Mouse (Mus musculus) mesoderm, embryonic 11.5 days (tissue): ENCODE measurements around the gene Lrrfip1.

Experiments used
- DNase-seq: peaks from one replicate; pipeline ENCODE4 v3.0.0-alpha.2; 2012; ENCODE audit warnings: low read depth, low spot score

Lrrfip1 gene

DNA sequence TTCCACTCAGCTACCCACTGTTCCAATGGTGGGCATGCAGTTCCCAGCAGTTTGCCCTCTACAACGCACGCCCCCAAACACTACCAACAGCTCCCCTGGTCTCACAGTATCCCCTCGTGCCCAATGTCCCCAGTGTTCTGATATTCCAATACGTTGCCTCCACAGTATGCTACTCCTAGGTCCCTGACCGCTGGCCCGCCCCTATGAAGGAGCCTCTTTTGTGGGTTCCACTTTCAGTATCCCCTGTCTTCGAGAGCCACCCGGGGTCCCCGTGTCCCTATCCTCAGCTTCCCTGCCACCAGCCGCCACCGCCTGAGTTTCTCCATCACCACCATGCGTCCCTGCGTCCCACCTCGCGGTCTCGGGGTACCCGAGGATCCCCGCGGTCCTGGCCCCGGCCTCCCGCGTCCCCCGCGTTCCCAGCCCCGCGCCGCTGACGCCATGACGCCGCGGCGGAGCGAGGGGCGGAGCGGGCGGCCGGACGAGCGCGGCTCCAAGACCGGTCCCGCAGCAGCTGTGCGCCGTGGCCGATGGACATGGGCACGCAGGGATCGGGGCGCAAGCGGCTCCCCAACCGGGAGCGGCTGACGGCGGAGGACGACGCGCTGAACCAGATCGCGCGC, at the start of gene Lrrfip1:
TSS of gene Lrrfip1 (plus strand) at position 470 of the 623 bp plus-strand sequence.
- peak; percentile 54 for DNase-seq

DNA sequence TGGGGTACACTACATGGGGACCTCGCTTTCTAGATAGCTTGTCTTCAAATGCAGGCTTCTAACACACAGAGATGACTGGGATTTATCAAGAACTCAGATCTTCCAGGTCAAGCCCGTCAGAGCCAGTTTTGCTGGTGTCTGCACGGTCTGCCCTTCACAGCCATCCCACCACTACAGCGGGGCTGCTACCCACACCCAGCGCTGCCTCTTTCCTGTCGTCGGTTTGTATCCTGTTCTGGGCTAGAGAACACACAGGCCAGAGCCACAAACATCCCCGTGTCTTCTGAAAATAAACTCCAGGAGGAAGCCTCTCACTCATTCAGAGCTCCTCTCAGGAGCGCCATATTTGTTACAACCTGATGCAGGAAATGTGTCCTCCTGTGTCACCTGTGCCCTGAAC, 49.2 kb upstream of the Lrrfip1 start:
- no peak for DNase-seq

DNA sequence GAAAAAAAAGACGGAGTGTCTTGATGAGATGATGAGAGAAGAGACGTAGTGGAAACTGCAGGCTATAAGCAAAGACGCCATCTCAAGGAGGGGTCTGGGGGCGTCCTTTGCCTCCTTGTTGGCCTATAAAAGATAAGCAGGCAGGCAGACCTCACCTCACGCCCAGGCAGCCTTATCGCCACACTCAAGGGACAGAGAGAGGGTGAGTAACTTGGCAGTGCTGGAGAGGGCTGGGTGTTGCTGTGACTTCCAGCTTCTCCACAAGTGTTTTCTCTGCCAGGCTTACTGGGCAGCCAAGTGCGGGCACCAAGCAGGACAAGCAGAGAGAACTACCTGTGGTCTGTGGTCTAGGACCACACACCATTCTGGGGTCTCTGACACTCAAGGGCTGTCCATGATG, 46.9 kb upstream of the Lrrfip1 start:
- no peak for DNase-seq

DNA sequence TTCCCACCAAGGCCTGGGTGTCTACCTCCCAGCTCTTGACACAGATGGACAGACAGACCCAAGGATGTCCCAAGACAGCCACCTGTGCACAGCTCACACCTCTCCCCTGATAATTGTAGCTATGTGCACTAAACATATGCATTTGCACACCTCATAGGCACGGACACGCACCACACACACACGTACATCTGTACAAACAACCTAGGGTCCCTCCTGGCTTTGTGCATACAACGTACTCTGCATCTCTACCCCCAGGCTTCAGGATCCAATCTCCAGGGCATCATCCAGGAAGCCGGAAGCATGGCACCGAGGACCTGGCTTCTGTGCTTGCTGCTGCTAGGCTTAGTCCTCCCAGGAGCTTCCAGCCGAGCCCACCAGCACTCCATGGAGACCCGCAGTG, 45.7 kb upstream of the Lrrfip1 start, which contains the start of gene Prlh:
TSS of gene Prlh (plus strand) at position 301 of the 400 bp plus-strand sequence.
- no peak for DNase-seq

DNA sequence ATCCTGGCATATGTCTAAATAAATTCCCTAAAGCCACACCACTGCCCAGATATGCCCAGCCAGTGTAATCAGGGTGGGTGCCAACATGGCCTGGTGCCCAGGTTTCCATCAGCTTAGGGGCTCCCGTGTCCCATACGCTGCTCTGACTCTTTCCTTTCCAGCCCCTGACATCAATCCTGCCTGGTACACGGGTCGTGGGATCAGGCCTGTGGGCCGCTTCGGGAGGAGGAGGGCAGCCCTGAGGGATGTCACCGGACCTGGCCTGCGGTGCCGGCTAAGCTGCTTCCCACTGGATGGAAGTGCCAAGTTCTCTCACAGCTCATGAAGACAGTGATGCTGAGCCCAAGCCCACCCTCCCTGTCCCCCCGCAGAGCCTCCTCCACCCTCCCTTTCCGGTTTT, 44.8 kb upstream of the Lrrfip1 start:
- no peak for DNase-seq

GRCm38 (mm10) chr1:90956245-90957096, 42.1 kb upstream of the Lrrfip1 start:
- DNase-seq, result peak; percentile 90

DNA sequence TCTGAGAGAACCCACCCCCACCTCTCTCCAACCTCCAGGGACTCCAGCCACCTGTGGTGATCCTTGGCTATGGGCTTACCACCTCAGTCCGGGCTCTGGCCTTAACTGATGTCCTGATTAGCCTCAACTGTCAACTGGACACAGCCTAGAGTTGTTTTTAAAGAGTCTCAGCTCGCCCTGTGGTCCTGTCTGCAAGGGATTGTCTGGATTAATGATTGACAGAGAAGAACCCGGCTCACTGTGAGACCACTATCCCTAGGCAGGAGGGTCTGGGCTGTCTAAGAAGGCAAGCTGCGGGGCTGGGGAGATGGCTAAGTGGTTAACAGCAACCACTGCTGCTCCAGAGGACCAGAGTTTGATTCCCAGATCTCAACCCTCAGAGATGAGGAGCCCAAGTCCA, 36.0 kb upstream of the Lrrfip1 start:
- DNase-seq, result no peak

DNA sequence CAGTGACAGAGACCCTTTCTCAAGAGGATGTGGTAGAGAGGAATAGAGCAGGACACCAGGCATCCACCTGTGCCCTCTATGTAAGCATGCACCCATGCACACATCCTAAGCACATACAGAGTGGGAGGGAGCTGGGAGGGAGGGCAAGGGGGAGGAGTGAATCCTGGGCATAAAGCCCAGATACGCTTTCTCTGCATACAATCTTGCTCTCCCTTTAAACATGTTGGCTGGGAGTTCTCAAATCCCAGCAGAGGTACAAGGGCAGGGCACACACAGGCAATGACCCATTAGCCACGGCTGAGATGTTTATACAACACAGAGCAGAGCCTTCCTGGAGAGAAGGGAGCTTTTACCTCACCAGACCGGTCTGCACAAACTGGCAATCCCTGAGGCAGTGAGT, 35.5 kb upstream of the Lrrfip1 start:
- no peak for DNase-seq

GRCm38 (mm10) chr1:90967583-90967982, 31.0 kb upstream of the Lrrfip1 start:
- no peak for DNase-seq

DNA sequence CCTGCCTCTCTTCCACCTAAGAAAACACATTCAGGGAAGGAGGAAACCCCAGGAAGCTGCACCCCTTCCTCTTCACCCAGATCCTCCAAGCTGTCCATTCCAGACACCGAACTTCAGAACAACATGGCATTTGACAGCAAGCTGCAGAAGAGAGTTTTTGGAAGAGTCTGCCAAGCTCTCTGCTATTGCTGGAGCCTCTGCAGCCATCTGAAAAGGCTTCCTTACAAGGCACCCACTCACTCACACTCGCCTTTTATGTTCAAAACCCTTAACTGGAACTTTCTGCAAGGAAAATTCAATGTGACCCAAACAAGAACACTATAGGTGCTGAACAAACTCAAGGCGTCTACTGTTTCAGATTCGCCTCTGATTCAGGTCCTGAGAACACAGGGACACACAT, 29.9 kb upstream of the Lrrfip1 start:
- no peak for DNase-seq

- no peak for DNase-seq
Observed at GRCm38 (mm10) chr1:90969347-90969784, 29.2 kb upstream of the Lrrfip1 start, which contains the start of gene Rab17. Gene Rab17 (minus strand): TSS chr1:90969661.

GRCm38 (mm10) chr1:90969881-90970390, 28.6 kb upstream of the Lrrfip1 start:
- DNase-seq, result no peak

- DNase-seq, result peak; percentile 95
Observed at GRCm38 (mm10) chr1:90972911-90973573, 25.5 kb upstream of the Lrrfip1 start.

DNA sequence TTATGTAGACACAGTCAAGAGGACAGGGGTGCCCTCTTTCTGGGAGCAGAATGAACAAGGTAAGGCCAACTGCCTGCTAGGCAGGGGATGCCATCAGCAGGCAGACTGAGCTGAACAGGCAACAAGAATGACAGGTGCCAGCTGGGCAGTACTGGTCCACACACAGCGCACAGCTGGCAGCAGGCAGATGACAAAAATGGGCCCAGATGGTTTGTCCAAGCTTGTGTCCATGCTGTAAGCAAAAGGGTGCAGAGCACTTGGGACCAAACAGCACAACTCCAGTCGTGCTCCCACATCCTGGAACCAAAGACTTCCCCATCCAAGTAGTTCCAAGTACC, 25.0 kb upstream of the Lrrfip1 start:
- no peak for DNase-seq

GRCm38 (mm10) chr1:90974906-90975649, 23.5 kb upstream of the Lrrfip1 start:
- DNase-seq, result peak; percentile 83

DNA sequence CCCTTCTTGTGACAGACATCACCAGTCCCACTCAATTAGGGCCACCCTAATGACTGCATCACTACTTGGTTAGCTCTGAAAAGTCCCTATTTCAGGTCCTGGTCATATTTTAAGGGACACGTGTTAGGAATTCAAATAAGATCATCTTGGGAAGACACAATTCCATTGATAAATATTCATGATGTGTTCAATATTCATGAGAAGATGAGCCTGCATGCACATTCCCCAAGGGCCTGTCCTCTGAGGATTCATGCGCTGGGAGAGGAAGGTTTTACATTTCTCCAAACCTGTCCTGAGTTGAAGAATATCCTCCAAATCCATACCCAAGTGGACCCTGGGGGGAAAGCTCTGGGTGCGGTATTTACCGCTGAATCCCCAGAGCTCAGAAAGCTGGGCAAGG, 22.6 kb upstream of the Lrrfip1 start:
- no peak for DNase-seq

DNA sequence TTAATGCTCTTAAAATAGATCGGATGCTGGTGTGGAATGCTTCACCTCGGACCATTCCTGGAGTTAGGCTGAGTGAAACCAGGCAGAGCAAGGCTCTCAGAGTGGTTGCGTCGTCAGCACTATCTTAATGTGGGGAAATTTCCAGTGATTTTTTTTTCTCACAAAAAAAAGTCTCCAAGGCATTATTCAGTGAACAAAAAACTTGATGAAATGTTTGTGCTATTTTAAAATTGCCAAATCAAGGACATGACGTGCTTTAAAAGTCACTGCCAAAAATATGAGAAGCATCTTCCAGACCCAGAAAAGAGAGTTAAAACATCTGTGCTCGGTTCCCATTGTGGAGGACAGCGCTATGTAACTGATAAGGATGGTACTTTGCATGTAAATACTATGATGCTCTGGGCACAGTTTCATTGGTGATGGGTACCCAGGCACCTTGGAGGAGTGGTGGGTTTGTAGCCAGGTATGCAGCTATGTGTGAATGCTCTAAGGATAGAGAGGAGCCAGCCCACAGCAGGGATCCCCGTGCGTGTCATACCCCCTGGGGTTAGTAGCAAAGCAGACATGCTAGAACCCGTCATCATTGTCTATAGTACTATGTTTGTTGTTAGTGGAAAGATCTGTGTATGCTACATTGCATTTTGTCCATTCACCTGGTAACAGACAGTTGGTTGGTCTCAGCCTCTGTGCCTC, 17.8 kb upstream of the Lrrfip1 start:
- no peak for DNase-seq

DNA sequence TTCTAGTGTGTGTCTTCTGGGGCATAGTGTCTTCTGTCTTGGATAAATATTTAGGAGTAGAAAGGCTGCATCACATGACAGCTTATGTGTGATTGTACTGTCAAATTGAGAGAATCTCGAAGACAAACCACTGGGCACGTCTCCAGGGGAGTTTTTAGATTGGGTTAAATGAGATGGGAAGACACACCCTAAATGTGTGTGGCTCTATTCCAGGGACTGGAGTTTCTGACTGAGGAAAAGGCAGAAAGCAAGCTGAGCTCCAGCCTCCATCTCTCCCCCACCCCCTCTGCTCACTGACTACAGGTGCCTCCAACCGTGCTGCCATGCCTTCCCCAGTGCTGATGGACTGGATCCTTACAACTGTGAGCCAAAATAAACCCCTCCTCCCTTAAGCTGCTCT, 17.2 kb upstream of the Lrrfip1 start:
- no peak for DNase-seq

DNA sequence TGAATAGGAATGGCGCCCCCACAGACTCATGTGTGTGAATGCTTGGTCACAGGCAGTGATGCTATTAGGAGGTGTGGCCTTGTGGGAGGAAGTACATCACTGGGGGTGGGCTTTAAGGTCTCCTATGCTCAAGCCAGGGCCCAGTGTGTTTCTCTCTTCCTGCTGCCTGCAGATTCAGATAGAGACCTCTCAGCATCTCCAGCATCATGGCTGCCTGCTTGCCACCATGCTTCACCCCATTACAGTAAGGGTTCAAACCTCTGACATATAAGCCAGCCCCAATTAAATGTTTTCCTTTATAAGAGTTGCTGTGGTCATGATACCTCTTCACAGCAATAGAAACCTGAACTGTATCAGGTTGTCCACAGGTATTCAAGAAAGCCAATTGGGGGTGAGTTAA, 2.6 kb upstream of the Lrrfip1 start:
- no peak for DNase-seq

DNA sequence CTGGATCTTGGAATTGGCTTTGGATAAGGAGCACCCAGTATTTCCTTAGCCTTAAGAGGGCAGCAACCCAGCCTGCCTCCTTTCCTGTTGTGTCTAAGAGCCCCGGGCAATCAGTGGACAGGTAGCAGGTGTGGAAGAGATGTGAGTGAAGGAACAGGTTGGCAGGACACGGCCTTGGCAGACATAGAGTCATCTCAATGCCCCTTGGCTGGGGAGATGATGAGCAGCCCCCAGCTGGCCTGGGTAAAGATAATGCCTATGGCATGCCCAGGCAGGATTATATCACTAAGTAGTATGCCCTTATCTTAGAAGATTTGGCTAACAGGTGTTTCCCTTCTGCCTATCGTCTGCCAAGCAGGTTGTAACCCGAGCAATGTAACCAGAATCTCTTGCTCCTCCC, 1.4 kb upstream of the Lrrfip1 start:
- no peak for DNase-seq

GRCm38 (mm10) chr1:90997641-90998040, 896 bp upstream of the Lrrfip1 start:
- DNase-seq, result no peak
